Mouse (Mus musculus) retina, postnatal 7 days (tissue): ENCODE results near the gene Cd68.
"Not testable (repeated sequence)": the region's sequence is repeated elsewhere in the genome, so short reads cannot be mapped to it uniquely, and the experiment has no call there.

ENCODE experiments used
- DNase-seq: peaks from one replicate; pipeline ENCODE4 v3.0.0-alpha.2; 2012; ENCODE audit warnings: low read depth, low spot score

The Cd68 gene

DNA sequence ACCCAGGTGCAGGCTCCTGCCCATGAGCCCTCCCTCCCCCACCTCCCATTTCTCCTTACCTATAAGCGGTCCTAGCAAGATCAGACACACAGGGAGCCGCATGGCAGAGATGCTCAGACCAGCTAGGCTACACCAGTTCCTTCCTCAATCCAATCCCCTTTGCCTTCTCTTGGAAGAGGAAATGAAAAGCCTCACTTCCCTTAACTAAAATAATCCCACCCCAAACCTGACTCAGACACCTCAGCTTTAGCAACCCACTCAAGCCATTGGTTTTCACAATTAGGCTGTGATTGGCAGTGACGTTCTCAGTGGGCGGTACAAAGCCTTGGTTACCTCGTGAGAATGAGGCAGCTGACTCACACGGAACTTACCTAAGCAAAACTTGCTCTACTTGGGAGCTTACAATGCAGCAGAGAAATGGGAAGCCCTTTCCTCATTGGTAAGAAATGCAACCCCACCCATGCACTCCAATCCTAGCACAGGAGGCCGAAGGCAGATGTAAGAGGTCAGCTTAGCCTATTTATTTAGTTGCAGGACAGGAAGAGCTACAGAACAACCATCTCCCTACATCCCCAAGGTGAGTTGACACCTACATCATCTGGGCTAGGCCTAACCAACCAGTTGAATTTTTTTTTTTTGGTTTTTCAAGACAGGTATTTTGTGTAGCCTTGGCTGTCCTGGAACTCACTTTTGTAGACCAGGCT, at the start of gene Cd68:
Cd68 (minus strand) TSS at position 193 of the 704 bp plus-strand sequence.
- DNase-seq, result no peak

DNA sequence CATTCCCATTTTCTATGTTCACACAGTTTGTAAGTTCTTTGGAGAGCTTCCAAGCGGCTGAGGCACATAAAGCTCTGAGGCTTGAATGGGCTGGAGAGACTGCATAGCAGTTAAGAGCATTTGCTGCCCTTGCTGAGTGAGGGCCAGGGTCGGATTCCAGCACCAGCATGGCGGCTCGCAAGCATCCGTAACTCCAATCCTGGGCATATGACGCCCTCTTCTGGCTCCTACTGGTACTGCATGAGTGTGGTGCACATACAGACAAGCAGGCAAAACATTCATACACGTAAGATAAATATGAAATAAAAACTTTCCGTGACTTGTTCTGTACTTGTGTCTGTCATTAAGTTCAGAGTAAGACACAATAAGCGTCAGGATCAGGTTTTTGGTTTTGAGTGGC, 49.5 kb upstream of the Cd68 start:
- no peak for DNase-seq

DNA sequence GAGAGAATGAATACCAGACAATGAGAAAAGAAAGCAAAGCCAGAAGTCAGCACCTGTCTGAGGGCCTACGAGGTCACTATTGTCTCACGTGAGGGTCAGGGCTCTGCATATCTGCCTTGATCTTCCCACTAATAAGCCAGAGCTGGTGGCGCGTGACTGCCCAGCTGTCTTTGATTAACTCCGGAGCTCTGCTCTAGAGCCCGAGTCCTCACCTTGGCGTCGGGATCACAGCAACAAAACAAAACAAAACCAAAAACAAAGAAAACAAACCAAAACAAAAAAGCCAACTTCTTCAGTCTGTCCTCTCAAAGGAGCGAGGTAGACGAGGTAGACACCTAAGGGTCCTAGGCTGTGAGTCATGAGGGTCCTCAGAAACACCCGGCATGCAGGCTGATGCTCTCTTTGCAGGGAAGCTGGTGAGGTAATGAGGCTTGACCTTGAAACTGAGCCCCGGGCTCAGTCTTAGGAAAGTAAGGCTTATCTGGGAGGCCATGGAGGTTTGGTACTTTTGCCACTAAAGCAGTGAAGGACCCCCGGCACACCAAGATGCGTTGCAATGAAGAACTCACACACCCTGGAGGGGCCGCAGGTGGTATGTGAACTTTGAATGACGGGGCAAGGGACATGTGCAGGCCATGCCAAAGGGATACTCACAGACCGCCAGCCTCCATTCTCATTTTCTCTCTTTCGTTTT, 48.8 kb upstream of the Cd68 start:
- DNase-seq, result peak; percentile 40

DNA sequence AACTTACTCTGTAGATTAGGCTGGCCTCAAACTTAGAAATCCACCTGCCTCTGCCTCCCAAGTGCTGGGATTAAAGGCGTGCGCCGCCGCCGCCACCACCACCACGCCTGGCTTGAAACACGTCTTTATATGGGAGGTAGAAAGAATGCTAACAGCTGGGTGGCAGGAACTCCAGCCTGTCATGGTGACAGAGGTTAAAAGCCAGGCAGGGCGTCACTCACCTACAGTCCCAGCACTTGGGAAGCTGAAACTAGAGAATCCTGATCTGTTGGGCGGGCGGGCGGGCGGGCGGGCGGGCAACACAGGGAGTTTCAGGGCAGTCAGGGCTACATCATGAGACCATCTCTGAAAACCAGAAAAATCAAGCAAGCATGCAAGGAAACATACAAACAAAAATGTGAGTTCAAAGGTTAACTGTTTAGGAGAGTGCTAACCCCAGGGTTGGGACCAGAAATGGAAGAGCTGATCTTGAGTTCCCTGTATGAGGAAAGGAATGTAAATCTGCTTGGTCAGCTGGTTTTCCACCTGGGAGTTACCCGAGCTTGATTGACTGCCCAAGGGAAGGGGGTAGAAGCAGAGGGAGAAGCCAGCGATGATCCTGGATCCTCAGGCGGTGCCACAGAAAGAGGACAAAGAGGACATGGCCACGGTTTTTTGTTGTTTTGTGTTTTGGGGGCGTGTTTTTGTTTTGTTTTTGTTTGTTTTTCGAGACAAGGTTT, 47.2 kb upstream of the Cd68 start:
- DNase-seq, result no peak

DNA sequence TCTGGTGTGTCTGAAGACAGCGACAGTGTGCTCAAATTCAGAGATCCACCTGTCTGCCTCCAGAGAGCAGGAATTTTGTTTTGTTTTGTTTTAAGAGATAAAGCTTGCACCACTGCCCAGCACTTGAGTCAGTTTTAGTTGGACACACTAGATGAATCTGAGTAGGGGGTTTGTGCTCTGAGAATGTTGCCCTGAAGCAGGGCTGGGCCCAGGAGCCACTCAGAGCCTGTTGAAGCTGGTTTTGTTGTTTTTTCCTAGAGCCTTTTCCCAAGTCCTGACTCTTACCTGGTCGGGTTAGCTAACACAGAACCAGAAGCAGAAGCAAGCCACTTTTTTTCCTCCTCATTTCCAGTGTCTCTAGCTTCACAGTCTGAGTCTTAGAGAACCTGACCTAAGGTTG, 45.1 kb upstream of the Cd68 start:
- no peak for DNase-seq

DNA sequence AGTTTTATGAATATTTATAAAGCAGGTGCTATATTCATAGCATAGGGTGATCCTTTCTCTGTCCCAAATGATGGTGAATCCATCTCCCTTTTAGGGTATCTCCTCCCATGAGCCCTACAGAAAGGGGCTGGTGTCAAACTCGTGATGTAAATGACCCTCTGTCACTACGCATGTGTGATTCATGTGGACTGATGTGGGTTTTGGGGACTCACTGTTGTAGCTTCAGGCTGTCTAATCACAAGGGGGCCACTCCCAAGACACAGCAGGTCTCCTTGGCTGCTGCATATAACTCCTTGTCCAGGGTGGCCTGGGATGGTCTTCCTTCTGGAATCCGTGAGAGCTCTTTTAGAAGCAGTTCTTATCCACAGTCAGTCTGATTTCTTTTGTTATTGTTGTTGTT, 44.5 kb upstream of the Cd68 start:
- no peak for DNase-seq

DNA sequence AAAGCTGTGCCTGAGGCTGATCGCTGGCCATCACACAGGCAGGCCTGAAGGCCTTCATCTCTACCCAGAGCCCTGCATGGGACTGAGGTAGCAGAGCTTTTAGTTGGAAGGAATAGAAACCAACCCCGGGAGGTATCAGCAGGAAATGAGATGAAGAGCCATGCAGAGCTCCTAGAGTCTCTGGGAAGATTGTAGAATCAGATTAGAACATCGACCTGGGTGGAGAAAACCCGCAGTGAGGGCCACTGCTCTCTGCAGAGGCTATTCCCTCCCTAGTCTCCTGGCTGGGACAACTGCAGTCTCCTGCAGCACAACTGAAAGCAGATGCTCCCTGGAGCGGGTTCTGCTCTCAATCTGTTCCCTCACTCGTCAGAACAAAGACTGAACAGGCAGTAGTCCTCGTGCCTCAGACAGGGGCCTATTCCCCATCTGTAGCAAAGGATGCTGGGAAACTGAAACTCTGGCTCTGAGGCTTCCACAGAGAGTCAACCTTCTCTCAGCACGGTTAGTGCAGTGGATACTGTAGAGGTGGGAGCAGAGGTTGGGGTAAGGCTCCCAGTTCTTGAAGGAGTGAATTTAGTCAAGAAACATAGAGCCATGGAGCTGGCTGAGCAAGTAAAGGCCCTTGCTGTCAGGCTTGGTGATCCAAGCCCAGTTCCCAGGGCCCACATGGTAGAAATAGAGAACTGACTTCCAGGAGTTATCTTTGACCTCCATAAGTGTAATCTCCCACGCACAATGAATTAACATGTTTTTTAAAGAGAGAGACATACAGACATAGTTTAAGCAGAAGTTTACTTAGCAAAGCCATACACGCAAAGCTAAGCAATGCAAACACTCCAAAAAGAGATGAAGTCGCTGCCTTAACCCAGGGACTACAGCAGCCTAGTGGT, 43.8 kb upstream of the Cd68 start:
- DNase-seq, result no peak

DNA sequence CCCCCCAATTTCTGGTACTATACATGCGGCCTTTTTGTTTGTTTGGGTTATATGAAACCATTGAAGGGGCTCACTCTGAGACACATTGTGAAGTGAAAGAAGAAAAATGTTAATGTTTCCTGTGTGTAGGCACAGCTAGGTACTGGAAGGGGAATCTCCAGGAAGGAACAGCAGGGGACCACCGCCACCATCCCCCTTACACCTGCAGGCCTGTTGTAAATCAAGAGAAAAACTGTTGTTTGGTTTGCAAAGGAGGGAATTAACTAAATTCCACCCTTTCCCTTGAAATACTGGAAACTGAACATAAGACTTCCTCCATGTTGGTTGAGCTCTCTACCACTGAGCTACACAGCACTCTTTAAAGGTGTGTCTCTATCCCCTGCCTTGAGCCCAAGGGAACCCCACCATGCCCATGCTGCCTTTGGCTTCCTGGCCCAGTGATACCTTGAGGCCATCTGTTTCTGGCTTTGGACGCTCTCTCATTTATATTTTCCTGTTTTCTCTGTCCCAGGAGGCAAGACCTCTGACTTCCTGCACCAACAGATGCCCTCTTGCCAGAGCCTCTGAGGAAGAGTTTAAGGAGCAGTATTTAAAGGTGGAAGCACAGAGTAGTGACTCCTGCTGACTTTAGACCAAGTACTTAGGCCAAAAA, 42.8 kb upstream of the Cd68 start:
- DNase-seq, result no peak

DNA sequence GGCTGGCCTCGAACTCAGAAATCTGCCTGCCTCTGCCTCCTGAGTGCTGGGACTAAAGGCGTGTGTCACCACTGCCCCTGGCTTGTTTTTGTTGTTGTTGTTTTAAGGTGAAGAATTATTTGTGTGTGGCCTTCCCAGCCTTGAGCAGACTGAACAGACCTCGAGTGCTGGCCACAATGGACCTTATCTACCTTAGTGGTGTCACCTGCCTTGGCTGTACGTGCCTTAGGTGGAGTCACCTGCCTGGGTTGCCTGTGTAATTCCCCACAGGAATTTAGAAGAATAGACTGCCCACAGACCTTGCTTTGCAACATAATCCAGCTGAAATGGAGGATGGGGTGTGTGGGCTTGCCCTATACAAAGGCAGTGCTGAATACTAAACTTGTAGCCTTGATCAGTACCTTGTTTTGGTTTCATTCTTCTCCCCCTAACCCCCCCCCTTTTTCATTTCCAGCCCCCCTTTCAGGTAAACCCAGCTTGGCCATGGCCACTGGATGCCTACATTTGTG, 42.0 kb upstream of the Cd68 start:
- no peak for DNase-seq

DNA sequence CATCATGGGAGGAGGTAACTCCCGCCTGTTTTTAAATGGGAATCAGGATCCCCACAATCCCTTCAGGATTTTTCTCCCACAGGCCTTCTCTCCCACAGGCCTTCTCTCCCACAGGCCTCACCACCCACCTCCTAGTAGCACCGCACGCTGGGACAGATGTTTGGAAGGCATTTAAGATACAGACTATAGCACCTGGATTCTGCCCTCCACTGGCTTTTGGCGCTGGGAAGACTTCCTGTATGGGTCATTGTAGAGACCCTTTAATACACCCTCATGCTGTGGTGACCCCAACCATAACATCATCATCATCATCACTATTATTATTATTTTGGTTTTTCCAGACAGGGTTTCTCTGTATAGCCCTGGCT, 41.5 kb upstream of the Cd68 start:
- DNase-seq, result no peak

DNA sequence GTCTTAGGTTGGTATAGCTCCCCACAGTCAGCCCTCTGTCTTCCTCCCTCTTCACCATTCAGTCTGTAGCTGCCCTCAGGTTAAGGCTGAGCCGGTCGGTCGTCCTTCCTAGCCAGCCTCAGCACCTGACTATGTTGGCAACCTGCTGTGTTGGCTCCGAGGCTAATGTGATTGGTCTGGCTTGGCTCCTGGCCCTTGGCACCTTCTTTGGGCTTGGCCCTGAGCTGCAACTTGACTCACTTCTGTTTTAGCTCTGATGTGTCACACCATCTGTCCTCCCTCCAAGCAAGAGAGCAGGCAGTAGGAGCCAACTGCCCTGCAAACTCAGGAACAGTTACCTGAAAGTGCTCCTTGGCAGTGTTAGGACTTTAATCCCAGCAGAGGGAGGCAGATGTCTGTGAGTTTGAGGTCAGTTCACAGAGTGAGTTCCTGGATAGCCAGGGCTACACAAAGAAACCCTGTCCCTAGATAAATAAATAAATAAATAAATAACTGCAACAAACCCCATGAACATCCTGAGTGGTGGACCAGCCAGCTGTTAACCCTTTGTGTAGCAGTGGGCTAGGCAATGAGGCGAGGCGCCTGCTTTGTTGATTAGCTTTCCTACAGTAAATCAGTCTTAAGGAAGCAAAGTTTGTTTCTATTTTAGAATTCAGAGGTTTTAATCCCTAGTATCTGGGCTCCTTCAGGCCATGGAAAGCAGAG, 41.0 kb upstream of the Cd68 start:
- DNase-seq, result no peak

DNA sequence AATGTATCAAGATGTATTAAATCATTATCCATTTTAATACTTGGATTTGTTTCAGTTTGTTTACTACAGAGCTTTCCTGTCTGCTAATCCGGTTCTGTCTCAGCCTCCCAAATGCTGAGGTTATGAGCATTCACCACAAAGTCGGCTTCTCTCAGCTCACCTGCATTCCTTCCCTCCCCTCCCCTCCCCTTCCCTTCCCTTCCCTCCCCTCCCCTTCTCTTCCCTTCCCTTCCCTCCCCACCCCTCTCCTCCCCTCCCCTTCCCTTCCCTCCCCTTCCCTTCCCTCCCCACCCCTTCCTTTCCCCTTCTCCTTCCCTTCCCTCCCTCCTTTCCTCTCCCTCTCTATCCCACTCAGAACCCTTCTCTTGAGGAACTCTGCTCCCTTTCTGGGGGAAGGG, 38.7 kb upstream of the Cd68 start:
- no peak for DNase-seq

DNA sequence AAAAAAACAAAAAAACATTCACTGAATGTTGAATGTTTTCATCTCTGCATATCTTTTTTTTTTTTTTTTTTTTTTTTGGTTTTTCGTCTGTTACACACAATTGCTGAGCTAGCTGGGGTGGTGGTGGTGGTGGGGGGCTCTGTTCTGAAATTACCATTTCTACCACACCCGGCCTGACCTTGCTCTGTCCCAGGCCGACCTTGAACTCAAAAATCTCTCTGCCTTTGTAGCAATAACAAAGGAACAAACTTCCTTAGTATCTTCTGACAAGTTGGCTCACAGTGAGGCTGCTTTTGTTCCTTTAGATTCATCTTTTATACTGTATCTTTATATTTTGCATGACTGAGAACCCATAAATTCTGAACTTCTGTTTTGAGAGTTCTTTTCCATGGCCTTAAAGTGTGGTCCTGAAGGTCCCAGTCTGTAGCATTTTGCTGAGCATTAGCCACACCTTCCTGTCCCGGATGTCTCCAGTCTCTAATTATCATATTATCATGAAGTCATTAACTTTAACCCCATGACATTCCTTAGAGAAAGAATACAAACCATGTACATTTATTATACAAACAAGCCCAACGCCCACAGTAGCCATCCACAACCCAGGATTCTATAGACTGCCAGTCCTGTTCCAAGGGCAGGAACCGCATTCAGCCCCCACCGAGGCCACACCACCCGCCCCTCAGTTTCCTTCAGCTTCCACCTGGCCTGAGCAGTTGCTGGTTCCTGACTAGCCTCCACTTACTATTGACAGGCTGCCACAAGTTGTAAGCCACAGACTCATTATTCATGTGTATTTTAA, 38.1 kb upstream of the Cd68 start:
- DNase-seq, result no peak

DNA sequence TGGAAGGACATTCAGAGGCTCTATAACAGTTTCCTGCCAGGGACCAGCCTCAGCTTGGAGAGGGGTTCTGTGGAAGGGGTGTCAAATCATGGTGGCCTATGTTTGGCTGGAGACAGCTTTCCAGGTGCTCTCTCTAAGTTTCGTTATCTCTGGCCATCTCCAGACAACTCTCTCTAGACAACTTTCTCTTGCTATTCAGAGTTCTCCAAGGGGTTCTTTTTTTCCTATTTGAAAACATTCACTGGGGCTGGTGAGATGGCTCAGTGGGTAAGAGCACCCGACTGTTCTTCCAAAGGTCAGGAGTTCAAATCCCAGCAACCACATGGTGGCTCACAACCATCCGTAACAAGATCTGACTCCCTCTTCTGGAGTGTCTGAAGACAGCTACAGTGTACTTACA, 37.4 kb upstream of the Cd68 start:
- not testable (repeated sequence) for DNase-seq

DNA sequence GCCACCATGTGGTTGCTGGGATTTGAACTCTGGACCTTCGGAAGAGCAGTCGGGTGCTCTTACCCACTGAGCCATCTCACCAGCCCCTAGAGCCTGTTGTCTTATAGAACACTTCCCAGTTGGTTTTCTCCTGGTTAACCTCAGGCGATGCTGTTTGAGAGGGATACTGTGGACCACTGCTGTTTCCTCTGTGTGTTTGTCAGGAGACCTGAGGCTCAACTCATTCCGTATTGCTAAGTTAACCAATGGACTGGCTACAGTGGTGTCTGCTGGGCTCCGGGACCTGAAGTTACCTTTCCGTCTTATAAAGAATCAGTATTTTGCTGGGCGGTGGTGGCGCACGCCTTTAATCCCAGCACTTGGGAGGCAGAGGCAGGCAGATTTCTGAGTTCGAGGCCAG, 36.9 kb upstream of the Cd68 start:
- not testable (repeated sequence) for DNase-seq

DNA sequence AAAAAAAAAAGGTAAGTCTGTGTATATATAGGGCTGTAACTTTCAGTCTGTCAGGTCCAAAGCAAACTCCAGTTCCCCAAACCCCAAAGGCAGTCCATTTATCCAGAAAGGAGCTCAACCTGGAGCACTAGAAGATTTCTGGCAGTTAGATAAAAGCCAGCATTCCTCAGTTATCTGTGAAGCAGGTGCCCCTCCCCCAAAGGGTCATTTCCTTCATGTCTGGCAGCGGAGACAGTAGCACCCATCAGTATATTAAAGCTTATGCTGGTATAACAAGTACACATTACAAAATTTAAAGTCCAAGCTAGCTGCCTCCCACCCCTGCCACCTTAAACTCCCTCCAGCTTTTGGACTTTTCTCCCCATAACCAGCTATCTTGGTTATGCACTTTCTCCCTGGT, 33.6 kb upstream of the Cd68 start:
- DNase-seq, result no peak

DNA sequence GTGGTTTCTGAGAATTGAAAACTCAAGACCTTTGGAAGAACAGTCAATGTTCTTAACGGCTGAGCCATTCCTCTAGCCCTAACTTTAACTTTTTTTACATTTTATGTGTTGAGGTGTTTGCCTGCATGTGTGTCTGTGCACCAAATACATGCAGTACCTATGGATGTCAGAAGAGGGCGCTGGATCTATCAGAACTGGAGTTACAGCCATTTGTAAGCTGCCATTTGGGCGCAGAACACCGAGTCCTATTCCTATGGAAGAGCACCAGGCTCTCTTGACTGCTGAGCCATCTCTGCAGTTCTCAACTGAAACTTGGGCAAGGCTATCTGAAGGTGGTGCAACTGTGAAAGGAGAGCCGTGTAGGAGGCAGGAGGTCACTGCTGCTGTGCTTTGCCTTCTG, 32.6 kb upstream of the Cd68 start:
- DNase-seq, result no peak

DNA sequence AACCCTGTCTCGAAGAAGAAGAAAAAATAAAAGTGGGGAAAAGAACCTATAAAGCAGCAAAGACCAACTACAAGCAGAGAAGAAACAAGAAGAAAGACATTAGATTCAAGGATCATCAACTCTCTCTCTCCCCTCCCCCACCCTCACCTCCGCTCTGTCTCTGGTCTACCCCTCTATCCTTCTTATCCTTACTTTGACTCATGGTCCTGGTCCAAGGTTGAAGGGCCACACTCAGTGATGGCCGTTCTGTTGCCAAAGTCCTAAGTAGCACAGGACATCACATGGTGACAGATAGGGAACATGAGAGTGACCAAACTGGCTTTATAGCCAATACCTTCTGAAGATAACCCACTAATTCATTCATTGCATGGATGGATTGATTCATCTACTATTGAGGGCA, 31.4 kb upstream of the Cd68 start:
- DNase-seq, result no peak

DNA sequence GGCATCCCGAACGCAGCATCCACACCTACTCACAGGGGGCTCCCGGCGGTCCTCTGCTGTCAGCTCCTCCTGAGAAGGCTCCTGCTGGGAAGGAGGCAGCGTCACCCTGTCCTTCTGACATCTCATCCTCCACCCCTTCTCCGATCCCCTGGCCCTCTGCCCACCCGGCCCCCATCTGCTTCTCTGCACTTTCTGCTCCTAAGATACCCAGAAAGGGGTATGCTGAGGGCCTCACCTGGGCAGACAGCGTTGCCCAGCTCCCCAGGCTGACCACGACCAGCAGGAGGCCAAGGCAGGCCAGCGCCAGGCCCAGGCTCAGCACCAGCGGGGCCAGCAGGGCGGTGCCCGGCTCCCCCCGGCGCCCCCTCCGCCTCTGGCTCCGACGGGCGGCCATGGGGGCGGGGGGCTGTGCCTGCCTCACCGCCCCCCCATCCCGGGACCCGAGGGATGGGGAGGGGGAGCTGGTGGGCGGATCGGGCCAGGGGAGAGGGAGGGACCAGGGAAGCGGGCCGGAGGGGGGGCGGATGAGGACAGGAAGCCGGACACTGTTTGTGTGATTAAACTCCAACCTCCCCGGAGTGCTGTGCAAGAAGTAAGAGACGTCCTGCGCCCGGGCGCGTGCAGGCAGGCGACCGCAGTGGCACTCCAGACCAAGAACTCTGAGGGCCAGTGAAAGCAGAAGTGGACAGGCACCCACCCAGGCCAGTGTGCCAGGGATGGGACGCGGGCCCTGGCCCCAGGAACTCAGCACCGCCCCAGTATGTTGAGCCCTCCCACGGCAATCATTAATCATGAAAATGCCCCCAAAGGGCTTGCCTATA, 29.6 kb upstream of the Cd68 start, which contains the start of the genes Tnfsf12 and Tnfsfm13:
Tnfsf12 (minus strand) TSS at position 489 of the 821 bp plus-strand sequence.
Tnfsfm13 (minus strand) TSS at position 738 of the 821 bp plus-strand sequence.
- DNase-seq, result no peak
